Mouse (Mus musculus) macrophage (primary cell): ENCODE measurements around the gene Btnl10. TPM values are rescaled to one million over a fixed set of nuclear protein-coding genes. Genes with fewer than 3 reads are reported as not detected.

Experiments
- H3K27ac ChIP-seq: fragments of 350-480 bp; formaldehyde crosslinking; 2 replicates; pipeline ENCODE4 v1.9.0; 2021
- H3K36me3 ChIP-seq: fragments of 350-480 bp; formaldehyde crosslinking; 2 replicates; pipeline ENCODE4 v1.9.0; 2021; ENCODE audit errors: inconsistent target
- H3K4me3 ChIP-seq: fragments of 350-480 bp; formaldehyde crosslinking; 2 replicates; pipeline ENCODE4 v1.9.0; 2021; ENCODE audit errors: inconsistent target
- H3K79me2 ChIP-seq: fragments of 350-480 bp; formaldehyde crosslinking; 2 replicates; pipeline ENCODE4 v1.9.0; 2021; ENCODE audit errors: inconsistent target
- WGBS: methylation state at CpG from one replicate; pipeline ENCODE4 v1.1.7; 2026; ENCODE audit warnings: inconsistent platforms; ENCODE audit not compliant: missing documents; 5-methylcytosine and 5-hydroxymethylcytosine counted together
- polyA plus RNA-seq: library from polyadenylated mRNA; stranded (reverse); fragments of 250-400 nt; gene quantifications from 3 replicates; pipeline ENCODE4 v1.2.4, GENCODE M21; 2018; ENCODE audit warnings: inconsistent platforms

Gene Btnl10
- polyA plus RNA-seq, 1 experiment from 2014 or later: not detected

DNA sequence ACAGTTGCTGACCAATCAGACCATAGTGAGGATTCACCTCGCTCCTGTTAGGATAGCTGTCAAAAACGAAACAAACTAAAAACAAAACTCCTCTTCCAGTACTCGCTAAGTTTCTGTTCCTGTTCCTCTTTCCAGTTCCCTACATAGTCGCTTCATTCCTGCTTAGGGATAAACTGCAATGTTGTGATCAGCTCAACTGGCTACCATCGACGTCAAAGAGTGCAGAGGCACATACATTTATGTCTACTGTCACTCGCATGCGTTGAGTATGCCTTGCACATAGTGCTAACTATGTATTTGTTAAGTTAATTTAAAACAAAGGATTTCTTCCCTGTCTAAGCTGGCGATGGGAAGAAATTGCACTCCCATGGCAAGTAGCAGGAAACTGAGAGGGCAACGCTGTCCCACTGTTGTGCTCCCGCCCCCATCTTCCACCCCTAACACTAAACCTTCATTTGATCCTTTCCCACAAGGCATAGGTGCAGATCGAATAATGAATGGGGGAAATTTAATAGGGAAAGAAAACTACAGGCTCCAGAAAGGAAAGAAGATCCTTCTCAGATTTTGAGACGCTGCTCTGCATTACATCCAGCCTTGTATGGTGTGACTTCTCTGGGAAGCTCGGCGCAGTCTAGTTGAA, 41.6 kb downstream of the Btnl10 start:
- Histone ChIP-seq H3K4me3 (peak overlapping the region; percentile 28), H3K27ac (peak overlapping the region; percentile 89), H3K79me2 (peaks cover 33% of the 10 kb centered on the region), H3K36me3 (peaks cover 7% of the 10 kb centered on the region; the same call in 1 of the 2 replicates)
- 4% methylated on average over 15 of the region's 15 CpGs for WGBS

DNA sequence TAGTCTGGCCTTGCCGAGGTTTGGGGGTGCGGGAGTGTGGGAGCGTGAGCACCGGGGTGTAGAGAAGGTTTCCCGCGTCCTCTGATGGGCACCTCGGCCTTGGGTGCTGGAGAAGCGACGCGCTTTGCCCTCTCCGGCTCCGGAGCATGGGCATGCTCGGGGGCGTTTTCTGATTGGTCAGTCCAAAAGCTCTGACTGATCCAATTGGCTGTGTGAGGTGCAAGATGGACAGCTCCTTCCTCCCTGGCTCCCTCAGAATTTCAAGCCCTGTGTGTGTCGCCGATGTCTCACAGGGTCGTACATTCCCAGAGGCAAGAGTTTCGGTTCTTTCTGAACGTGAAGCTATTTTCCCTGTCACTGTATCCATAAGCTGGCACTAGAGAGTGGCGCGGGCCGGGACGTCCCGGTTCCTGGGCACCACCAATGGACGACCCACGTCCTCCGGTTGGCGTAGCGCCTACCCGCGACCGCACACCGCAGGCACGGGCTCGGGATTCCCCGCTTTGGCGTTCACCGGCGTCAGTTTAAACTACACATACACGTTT, 42.3 kb downstream of the Btnl10 start:
- peaks cover 32% of the 10 kb centered on the region for H3K79me2 ChIP-seq
- peak overlapping the region; percentile 28 for H3K4me3 ChIP-seq
- under 1% methylated on average over 40 of the region's 40 CpGs for WGBS
- H3K27ac ChIP-seq: peak overlapping the region; percentile 89
- H3K36me3 ChIP-seq: peaks cover 7% of the 10 kb centered on the region; the same call in 1 of the 2 replicates

DNA sequence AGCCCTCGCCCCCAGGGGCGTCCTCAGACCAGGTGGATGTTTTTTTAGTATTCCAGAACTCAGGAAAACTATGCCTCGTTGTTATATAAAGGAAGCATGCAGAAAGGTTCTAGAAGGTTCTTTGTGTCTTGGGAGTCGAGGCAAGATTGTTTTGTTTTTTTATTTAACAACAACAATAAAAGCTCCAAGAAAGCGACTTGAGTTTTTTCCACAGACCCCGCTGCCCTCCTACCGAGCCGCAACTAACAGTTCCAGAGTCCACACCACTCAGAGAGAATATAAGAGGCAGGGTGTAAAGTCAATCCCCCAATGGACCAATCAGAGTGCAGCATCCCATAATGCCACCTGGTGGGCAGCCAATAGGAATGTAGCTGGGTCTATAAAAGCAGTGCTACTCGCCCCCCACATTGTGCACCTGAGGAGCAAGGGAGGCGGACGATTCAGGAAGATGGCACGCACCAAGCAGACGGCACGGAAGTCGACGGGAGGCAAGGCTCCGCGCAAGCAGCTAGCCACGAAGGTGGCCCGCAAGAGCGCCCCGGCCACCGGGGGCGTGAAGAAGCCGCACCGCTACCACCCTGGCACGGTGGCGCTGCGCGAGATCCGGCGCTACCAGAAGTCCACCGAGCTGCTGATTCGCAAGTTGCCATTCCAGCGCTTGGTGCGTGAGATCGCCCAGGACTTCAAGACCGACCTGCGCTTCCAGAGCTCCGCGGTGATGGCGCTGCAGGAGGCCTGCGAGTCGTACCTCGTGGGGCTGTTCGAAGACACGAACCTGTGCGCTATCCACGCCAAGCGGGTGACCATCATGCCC, 43.9 kb downstream of the Btnl10 start:
- no peak overlapping the region for H3K27ac ChIP-seq
- H3K4me3 ChIP-seq: no peak overlapping the region
- peaks cover 7% of the 10 kb centered on the region; the same call in 1 of the 2 replicates for H3K36me3 ChIP-seq
- H3K79me2 ChIP-seq: peaks cover 17% of the 10 kb centered on the region
- WGBS: 70% methylated on average over 47 of the region's 50 CpGs

DNA sequence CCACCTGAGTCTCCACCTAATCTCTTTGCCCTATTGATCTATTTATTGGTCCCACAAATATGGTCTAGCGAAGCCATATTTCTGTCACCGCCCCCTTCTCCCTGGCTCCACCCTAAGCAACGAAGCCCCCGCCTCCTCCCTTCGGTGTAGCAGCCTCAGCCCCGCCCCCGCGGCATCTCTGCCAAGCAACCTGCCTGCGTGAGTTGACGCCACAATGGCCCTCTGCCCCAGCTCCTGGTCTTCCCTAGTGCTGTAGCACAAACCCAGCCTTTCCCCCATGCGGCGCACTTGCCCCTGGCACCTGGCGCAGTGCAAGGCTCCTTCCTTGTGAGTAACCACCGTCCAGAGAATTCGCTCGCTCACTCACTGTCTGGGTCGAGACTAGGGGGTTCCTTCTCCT, 45.8 kb downstream of the Btnl10 start:
- Histone ChIP-seq H3K27ac (no peak overlapping the region), H3K79me2 (no peaks in the 10 kb centered on the region), H3K36me3 (no peaks in the 10 kb centered on the region), H3K4me3 (no peak overlapping the region)
- WGBS: 63% methylated on average over 16 of the region's 17 CpGs

DNA sequence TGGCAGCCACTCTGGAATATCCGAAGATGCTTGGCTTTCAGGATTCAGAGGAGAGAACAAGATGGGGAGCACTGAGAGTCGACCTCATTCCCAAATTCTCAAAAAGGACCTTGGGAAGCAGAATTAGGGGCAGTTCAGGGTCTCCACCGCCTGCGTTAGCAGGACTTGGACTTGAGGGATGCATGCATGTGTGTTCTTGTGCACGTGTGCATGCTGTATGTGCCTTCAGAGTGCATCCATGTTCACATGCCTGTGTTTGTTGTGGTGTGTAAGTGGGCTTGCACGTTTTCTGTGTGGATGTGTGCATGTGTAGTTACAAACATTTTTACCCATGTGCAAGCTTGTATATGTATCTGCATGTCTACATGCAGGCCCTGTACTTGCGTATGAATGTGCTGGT, 46.5 kb downstream of the Btnl10 start:
- Histone ChIP-seq H3K27ac (no peak overlapping the region), H3K4me3 (no peak overlapping the region), H3K79me2 (no peaks in the 10 kb centered on the region), H3K36me3 (no peaks in the 10 kb centered on the region)
- 88% methylated on average over 7 of the region's 7 CpGs for WGBS

DNA sequence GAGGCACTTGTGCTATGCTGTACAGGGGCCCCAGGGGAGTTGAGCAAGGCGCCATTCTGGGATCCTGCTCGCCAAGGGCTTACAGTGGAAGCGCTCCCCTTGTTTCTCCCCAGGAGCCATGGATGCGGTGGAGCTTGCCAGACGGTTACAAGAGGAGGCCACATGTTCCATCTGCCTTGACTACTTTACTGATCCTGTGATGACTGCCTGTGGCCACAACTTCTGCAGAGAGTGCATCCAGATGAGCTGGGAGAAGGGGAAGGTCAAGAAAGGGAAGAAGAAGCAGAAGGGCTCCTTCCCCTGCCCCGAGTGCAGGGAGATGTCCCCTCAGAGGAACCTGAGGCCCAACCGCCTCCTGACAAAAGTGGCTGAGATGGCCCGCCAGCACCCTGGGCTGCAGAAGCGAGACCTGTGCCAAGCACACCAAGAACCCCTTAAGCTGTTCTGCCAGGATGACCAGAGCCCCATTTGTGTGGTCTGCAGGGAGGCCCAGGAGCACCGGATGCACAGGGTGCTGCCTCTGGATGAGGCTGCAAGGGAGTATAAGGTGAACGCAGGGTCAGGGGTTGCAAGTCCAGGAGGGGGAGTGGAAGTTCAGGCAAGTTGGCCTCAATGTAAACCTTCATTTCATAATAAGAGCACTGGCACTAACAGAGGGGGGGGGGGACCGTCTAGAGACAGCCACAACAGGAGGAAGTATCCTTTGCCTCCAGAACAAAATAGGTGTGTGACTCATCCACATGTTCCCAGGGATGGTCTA, 47.5 kb downstream of the Btnl10 start:
- 53% methylated on average over 12 of the region's 12 CpGs for WGBS
- no peak overlapping the region for H3K27ac ChIP-seq
- H3K79me2 ChIP-seq: no peaks in the 10 kb centered on the region; the same call in 1 of the 2 replicates
- H3K36me3 ChIP-seq: no peaks in the 10 kb centered on the region; the same call in 1 of the 2 replicates
- H3K4me3 ChIP-seq: no peak overlapping the region

DNA sequence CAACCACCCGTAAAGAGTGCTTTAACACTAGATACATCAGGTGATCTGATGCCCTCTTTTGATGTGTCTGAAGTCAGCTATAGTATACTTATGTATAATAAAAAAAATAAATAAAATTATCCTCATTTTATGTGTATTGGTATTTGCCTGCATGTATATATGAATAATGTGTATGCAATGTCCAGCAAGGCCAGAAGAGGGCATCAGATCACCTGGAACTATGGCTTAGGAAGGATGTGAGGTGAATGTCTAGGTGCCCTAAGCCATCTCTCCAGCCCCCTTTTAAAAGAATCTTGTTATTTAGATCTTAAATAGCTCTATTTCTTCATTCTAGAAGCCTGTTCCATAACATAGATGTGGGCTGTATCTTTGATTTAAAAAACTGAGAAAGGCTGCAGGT, 49.6 kb downstream of the Btnl10 start:
- no peak overlapping the region for H3K27ac ChIP-seq
- no peak overlapping the region for H3K4me3 ChIP-seq
- WGBS: 100% methylated on average over 1 of the region's 1 CpGs
- peaks cover 21% of the 10 kb centered on the region; the same call in 1 of the 2 replicates for H3K79me2 ChIP-seq
- H3K36me3 ChIP-seq: peaks cover 6% of the 10 kb centered on the region; the same call in 1 of the 2 replicates

DNA sequence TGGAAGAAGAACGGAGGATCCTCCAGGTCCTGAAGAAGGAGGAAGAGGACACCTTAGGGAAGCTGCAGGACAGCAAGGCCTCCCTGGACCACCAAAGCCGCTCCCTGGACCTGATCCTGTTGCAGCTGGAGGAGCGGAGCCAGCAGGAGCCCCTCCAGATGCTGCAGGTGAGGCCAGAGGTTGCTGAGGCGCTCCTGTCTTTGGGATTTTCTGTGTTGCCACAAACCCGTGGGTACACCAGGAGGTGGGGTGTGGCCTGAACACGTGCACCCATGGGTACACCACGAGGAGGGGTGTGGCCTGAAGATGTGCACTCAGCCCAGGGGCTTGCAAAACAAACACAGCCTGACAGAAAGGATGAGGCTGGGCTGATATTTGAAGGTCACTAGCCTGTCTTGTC, 50.8 kb downstream of the Btnl10 start:
- peaks cover 33% of the 10 kb centered on the region for H3K79me2 ChIP-seq
- no peak overlapping the region for H3K27ac ChIP-seq
- H3K4me3 ChIP-seq: no peak overlapping the region
- WGBS: 73% methylated on average over 7 of the region's 7 CpGs
- H3K36me3 ChIP-seq: peaks cover 6% of the 10 kb centered on the region; the same call in 1 of the 2 replicates

DNA sequence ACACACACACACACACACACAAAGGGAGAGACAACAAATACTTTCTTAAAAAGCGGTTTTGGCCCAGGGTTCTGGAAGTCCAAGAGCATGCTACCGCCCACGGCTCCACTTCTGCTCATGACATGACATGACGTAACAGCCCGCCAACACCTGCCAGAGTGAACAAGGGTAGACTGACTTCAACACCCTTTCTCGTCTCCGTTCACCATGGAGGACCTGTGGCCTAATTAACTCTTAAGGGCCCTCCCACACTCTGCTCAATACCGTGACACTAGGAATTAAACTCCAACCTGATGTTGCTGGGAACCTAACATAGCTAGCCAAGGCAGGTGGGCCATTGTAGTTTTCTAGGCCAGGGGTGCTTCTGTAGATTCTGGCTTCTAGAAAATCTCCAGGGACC, 51.3 kb downstream of the Btnl10 start:
- WGBS: 83% methylated on average over 8 of the region's 8 CpGs
- Histone ChIP-seq H3K27ac (no peak overlapping the region), H3K36me3 (peaks cover 6% of the 10 kb centered on the region; the same call in 1 of the 2 replicates), H3K79me2 (peaks cover 38% of the 10 kb centered on the region), H3K4me3 (no peak overlapping the region)

DNA sequence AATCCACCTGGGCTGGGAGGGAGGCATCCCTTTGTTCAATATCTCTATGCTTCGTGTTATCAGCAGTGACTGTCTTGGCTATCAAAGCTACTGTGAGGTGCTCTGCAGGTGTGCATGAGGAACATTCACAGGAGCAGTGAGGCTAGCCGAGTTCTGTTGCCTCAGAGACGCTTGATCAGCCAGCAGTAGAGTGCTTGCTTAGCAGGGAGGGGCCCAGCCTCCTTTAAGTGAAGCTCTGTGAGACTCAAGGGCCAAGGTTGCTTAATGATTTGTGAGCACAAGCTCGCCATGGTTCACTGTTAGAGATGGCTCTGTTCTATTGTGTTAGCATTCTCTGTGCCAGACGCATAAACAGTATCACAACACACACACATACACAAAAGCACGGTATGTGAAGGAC, 52.0 kb downstream of the Btnl10 start:
- Histone ChIP-seq H3K4me3 (no peak overlapping the region), H3K79me2 (peaks cover 44% of the 10 kb centered on the region), H3K36me3 (peaks cover 6% of the 10 kb centered on the region; the same call in 1 of the 2 replicates), H3K27ac (no peak overlapping the region)
- 90% methylated on average over 6 of the region's 6 CpGs for WGBS

DNA sequence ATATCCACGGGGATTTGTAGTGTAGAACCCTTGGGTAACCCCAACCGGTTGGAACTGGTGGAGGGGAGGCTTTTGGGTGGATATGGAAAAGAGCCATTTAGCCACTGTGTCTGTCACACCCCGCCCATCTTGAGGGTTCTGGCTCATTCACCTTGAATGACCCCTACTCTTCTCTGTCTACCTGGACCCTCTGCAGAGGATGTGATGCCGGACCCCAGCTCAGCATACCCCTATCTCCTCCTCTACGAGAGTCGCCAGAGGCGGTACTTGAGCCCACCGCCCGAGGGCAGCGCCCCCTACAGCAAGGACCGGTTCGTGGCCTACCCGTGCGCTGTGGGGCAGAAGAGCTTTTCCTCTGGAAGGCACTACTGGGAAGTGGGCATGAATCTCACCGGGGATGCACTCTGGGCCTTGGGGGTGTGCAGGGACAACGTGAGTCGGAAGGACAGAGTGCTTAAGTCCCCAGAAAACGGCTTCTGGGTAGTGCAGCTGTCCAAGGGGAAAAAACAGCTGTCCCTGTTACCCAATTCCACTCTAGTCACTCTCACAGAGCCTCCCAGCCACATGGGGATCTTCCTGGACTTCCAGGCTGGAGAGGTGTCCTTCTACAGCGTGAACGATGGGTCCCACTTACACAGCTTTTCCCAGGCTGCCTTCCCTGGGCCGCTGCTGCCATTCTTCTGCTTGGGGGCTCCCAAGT, 53.3 kb downstream of the Btnl10 start:
- Histone ChIP-seq H3K4me3 (no peak overlapping the region), H3K36me3 (peaks cover 6% of the 10 kb centered on the region; the same call in 1 of the 2 replicates), H3K27ac (no peak overlapping the region), H3K79me2 (peaks cover 57% of the 10 kb centered on the region)
- WGBS: 94% methylated on average over 20 of the region's 21 CpGs

DNA sequence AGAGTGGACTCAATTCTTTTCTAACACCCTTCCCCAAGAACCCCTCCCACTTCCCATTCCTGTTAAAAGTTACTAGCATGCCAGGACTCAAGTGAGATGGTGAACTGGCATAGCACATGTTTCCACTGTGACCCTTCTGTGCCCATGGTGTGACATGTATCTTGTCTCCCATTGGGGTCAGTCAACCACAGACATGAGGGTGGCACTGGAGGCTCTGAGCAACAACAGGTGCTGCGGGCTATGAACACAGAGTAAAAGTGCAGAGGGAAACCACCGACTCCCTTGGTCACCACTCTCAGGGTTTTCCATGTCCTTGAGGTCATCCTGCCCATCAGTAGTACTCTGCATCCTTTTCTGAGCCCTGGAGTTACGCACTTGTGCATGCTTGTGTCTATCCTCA, 54.1 kb downstream of the Btnl10 start:
- WGBS: 95% methylated on average over 3 of the region's 3 CpGs
- no peak overlapping the region for H3K4me3 ChIP-seq
- peaks cover 6% of the 10 kb centered on the region; the same call in 1 of the 2 replicates for H3K36me3 ChIP-seq
- no peak overlapping the region for H3K27ac ChIP-seq
- H3K79me2 ChIP-seq: peaks cover 65% of the 10 kb centered on the region

DNA sequence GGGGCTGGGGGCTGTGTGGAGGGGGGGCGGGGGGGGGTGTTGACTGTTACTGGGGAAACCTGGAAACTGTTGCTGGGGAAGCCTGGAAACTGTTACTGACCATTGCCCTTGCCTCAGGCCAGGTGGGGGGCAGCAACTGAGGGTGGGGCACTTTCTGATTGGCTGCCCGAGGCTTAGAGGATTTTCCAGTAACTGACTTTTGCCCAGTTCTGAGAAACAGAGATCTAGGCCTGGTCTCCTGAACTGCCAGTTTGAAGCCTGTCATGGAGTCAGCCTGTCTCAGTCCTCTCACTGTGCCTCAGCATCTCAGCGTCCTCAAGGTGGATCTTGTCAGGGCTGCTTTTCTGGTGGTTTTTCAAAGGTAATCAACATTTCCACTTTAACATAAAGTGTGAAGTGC, 56.7 kb downstream of the Btnl10 start:
- WGBS: 90% methylated on average over 3 of the region's 3 CpGs
- Histone ChIP-seq H3K27ac (no peak overlapping the region), H3K79me2 (peaks cover 91% of the 10 kb centered on the region), H3K36me3 (peaks cover 6% of the 10 kb centered on the region; the same call in 1 of the 2 replicates), H3K4me3 (no peak overlapping the region)
